Mouse (Mus musculus) inflammation-experienced regulatory T-cells, adult 16 weeks (primary cell): ENCODE results near the gene Nkiras2. TPM values are rescaled to one million over a fixed set of nuclear protein-coding genes. Genes with fewer than 3 reads are reported as not detected.

ENCODE experiments used
- polyA plus RNA-seq: library from polyadenylated mRNA; unstranded; fragments of 100-300 nt; shearing (Covaris generic); gene quantifications from one replicate; pipeline ENCODE4 v1.2.1, GENCODE M21; 2017

The Nkiras2 gene
- polyA plus RNA-seq, result 29.7 TPM

DNA sequence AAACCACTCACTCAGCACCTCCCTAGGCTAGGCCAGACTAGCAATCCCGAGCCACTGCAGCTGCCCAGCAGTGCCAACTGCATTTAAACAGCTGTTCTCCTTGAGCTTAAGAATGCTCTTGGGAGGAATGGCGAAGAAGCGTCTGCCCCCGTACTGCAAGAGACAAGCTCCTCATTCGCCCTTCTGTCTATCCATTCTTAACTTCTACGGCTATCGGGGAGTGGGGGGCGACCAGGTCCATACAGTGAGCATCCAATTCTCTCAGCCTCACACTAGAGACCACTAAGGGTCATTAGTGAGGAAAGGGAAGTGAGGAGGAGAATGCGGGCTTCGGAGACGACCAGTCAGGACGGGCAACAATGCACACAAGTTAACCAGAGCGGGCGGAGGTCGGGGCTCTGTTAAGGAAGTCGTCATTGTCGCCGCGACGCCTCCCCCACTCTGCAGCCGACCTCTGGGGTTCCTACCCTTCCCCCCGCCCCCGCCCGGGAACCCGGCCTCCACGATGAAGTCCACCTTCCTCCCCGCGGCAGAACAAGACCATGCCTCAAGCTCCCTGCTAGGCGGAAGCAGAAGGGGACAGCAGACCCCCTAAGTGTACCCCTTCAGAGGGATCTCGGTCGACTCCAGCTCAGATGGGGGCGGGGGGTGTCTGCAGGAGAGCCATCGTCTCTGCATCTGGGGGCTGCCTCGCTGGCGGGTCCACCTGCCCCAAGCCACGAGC is at the start of gene Nkiras2:
Nkiras2 (plus strand) TSS at position 484 of the 724 bp plus-strand sequence.

DNA sequence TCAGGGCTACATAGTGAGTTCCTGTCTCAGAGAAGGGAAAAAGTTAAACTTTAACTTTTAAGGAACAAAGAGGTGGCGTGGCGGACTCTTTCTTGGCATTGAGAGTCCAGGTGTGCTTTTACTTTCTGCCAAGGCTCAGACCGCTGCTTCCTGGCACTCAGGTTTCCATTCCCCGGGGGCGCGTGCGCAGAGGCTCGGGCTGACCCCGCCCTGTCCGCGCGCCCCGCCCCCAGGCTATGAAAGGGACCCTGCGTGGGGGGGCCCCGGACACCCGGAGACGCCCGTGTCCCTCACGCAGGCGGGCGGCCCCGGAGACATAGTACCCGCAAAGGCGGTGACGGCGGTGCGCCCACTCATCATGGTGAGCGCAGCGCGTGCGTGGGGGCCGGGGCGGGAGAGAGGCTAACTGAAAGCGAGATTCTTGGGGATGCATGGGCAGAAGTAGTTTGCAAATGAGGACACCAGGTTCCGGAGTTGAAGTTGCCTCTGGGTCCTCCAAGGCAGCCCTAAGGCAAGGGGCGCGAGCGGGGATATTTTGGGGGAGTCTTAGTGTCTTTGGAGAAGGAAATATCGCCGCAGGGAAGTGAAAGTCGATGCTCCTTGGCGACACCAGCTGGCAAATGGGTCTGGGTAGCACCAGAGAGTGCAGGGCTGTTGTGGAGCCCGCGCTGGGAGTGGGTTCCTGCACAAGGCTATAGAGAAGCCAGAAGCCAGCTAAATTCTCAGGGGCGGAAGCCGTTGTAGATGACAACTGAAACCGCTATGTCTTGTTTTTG is 44.1 kb upstream of the Nkiras2 start, which contains the start of gene Cnp:
Cnp (plus strand) TSS at position 197 of the 776 bp plus-strand sequence.

DNA sequence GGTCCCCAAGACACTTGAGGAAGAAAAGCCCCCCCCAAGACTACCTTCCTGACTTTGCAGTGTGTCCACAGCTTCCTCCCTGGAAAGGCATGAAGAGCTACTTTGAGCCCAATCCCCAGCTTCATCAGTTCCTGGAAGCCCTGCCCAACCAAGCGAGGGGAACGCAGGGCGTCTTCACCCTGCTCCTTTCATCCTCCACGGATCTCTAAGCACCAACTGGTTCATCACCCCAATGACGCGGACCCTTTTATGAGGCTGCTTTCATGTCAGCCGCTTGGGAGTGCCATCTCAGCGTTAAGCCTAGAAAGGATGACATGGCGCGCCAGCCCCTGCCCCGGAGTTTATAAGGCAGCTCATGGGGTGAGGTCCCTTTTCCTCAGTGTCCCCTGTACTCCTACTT is 938 bp downstream of the Nkiras2 start, which contains the start of gene Dnajc7:
Dnajc7 (minus strand) TSS at position 187 of the 400 bp plus-strand sequence.

Other genes with a start within 250 kb of the Nkiras2 start
- 2.9 TPM for gene Jup, start 221.5 kb upstream of the Nkiras2 start, polyA plus RNA-seq
- gene P3h4, start 204.4 kb upstream of the Nkiras2 start, polyA plus RNA-seq, result not detected
- not detected for gene Fkbp10, start 203.5 kb upstream of the Nkiras2 start, polyA plus RNA-seq
- gene Nt5c3b, start 177.4 kb upstream of the Nkiras2 start, polyA plus RNA-seq, result 165 TPM
- 0.99 TPM for gene Klhl10, start 177.3 kb upstream of the Nkiras2 start, polyA plus RNA-seq
- 4.2 TPM for gene Klhl11, start 146.5 kb upstream of the Nkiras2 start, polyA plus RNA-seq
- gene Acly, start 91.2 kb upstream of the Nkiras2 start, polyA plus RNA-seq, result 225 TPM
- 0.11 TPM for gene Ttc25, start 73.6 kb upstream of the Nkiras2 start, polyA plus RNA-seq
- gene Cnp, start 44.3 kb upstream of the Nkiras2 start, polyA plus RNA-seq, result 453 TPM
- gene Dnajc7, start 924 bp downstream of the Nkiras2 start, polyA plus RNA-seq, result 688 TPM
- 0.76 TPM for gene Zfp385c, start 73.2 kb downstream of the Nkiras2 start, polyA plus RNA-seq
- gene Dhx58, start 85.0 kb downstream of the Nkiras2 start, polyA plus RNA-seq, result 35.9 TPM
- gene Kat2a, start 93.2 kb downstream of the Nkiras2 start, polyA plus RNA-seq, result 49.6 TPM
- not detected for gene Hspb9, start 94.6 kb downstream of the Nkiras2 start, polyA plus RNA-seq
- gene Rab5c, start 119.0 kb downstream of the Nkiras2 start, polyA plus RNA-seq, result 37.4 TPM
- 0.35 TPM for gene Kcnh4, start 140.7 kb downstream of the Nkiras2 start, polyA plus RNA-seq
- not detected for gene Hcrt, start 143.7 kb downstream of the Nkiras2 start, polyA plus RNA-seq
- 3.2 TPM for gene Ghdc, start 151.7 kb downstream of the Nkiras2 start, polyA plus RNA-seq
- 180 TPM for gene Stat5b, start 231.5 kb downstream of the Nkiras2 start, polyA plus RNA-seq
- 104 TPM for gene Stat5a, start 240.1 kb downstream of the Nkiras2 start, polyA plus RNA-seq